Mouse (Mus musculus) gastrocnemius, postnatal 14 days (tissue): ENCODE results near the gene Dnajc9. TPM values are rescaled to one million over a fixed set of nuclear protein-coding genes. Genes with fewer than 3 reads are reported as not detected.

Experiments
- DNase-seq: peaks from one replicate; pipeline ENCODE4 v3.0.0; 2021; ENCODE audit warnings: mixed read lengths
- intact Hi-C: fragments of 180-260 bp; cut with DNase I; formaldehyde crosslinking; loops from one replicate; pipeline ENCODE4 v1.15.1; 2025; ENCODE audit warnings: low total_unique reads
- long read RNA-seq, 2 experiments: library from polyadenylated mRNA; stranded (forward); transcript quantifications; one replicate each; pipeline ENCODE4 v2.0.0; 2021
- total RNA-seq, 2 experiments: library from RNA; stranded (reverse); gene quantifications; 2 replicates each; pipeline ENCODE4 v1.2.3; 2021

Dnajc9 gene
- total RNA-seq, result 1 to 10 TPM; 9.2 to 9.9 TPM
- long read RNA-seq, experiment 1, transcript Dnajc9-201 (5 exons, 1,631 nt), result major isoform, 6 of 7 reads
- long read RNA-seq, experiment 1, partial matches to known transcripts, result 0 of 7 reads
- long read RNA-seq, experiment 1, other reads (novel, unspliced or antisense), result 0 of 7 reads
- long read RNA-seq, experiment 2, transcript Dnajc9-201 (5 exons, 1,631 nt), result major isoform, 8 of 9 reads
- long read RNA-seq, experiment 2, partial matches to known transcripts, result 0 of 9 reads
- long read RNA-seq, experiment 2, other reads (novel, unspliced or antisense), result 0 of 9 reads

- intact Hi-C loops, result no loop called here
- DNase-seq, result peak; percentile 95
Observed at GRCm38 (mm10) chr14:20388441-20389129, at the start of gene Dnajc9. TSS of gene Dnajc9 (minus strand) at chr14:20388910.

GRCm38 (mm10) chr14:20436976-20437375 is 48.3 kb upstream of the Dnajc9 start:
- no peak for DNase-seq
- intact Hi-C loops, result no loop called here

- no peak for DNase-seq
- intact Hi-C loops, result no loop called here
Observed at GRCm38 (mm10) chr14:20432420-20432819, 43.7 kb upstream of the Dnajc9 start.

GRCm38 (mm10) chr14:20431726-20432125 is 43.0 kb upstream of the Dnajc9 start:
- DNase-seq, result peak; percentile 16
- intact Hi-C loops, result no loop called here

GRCm38 (mm10) chr14:20429833-20430232 is 41.1 kb upstream of the Dnajc9 start:
- DNase-seq, result no peak
- intact Hi-C loops, result no loop called here

- DNase-seq, result no peak
- intact Hi-C loops, result no loop called here
Observed at GRCm38 (mm10) chr14:20428593-20428992, 39.9 kb upstream of the Dnajc9 start.

GRCm38 (mm10) chr14:20423046-20423445 is 34.3 kb upstream of the Dnajc9 start:
- intact Hi-C loops, result no loop called here
- no peak for DNase-seq

- intact Hi-C loops, result no loop called here
- no peak for DNase-seq
Observed at GRCm38 (mm10) chr14:20422257-20422656, 33.5 kb upstream of the Dnajc9 start.

- intact Hi-C loops, result no loop called here
- no peak for DNase-seq
Observed at GRCm38 (mm10) chr14:20400071-20400470, 11.4 kb upstream of the Dnajc9 start.

GRCm38 (mm10) chr14:20398864-20399263 is 10.2 kb upstream of the Dnajc9 start:
- DNase-seq, result peak; percentile 22
- intact Hi-C loops, result no loop called here

GRCm38 (mm10) chr14:20397220-20397619 is 8.5 kb upstream of the Dnajc9 start:
- intact Hi-C loops, result no loop called here

GRCm38 (mm10) chr14:20393205-20393913 is 4.6 kb upstream of the Dnajc9 start, which contains the start of gene Mrps16:
TSS of gene Mrps16 (minus strand) at chr14:20393634.
- DNase-seq, result peak; percentile 96
- intact Hi-C loops, result no loop called here

More at GRCm38 (mm10) chr14:20397220-20397619, 8.5 kb upstream of the Dnajc9 start:
- DNase-seq, result no peak

- intact Hi-C loops, result no loop called here
Observed at GRCm38 (mm10) chr14:20392326-20392725, 3.6 kb upstream of the Dnajc9 start.

GRCm38 (mm10) chr14:20389446-20390079 is 853 bp upstream of the Dnajc9 start:
- intact Hi-C loops, result no loop called here
- no peak for DNase-seq

More at GRCm38 (mm10) chr14:20392326-20392725, 3.6 kb upstream of the Dnajc9 start:
- no peak for DNase-seq

- DNase-seq, result no peak
- intact Hi-C loops, result no loop called here
Observed at GRCm38 (mm10) chr14:20379753-20380430, 8.8 kb downstream of the Dnajc9 start.

GRCm38 (mm10) chr14:20379087-20379640 is 9.5 kb downstream of the Dnajc9 start:
- DNase-seq, result no peak
- intact Hi-C loops, result no loop called here

- DNase-seq, result peak; percentile 28
- intact Hi-C loops, result no loop called here
Observed at GRCm38 (mm10) chr14:20378313-20379061, 10.2 kb downstream of the Dnajc9 start.

- intact Hi-C loops, result no loop called here
- DNase-seq, result no peak
Observed at GRCm38 (mm10) chr14:20377112-20377521, 11.6 kb downstream of the Dnajc9 start.
